21 mouse cellular contexts compared by ENCODE assay signal in genomic region chr5:117194672-117195071, GRCm38 (mm10).
"Had no signal": no experiment of that assay in that cellular context is flagged by ENCODE, and none has a peak within 500 bp of the region (broad histone marks: within the 10 kb centered on the region; RNA-seq: fewer than 3 reads in every experiment).

No protein-coding gene starts in this region.

- DNase-seq: liver; liver, embryonic 13.5 days; liver, postnatal 0 days; midbrain, embryonic 14.5 days; retina, postnatal 1 day; right cerebral cortex, adult 18-20 months; right cerebral cortex, postnatal 14 days; thymus, adult 2 months; thymus, postnatal 25 days; thymus, postnatal 4 days had no signal

- H3K9me3 ChIP-seq: liver, embryonic 15.5 days; lung, embryonic 15.5 days; neural tube, embryonic 13.5 days; neural tube, embryonic 15.5 days; stomach, embryonic 15.5 days had no signal

- H3K27me3 ChIP-seq: liver, embryonic 13.5 days; liver, embryonic 15.5 days; lung, embryonic 15.5 days; midbrain, embryonic 12.5 days; neural tube, embryonic 13.5 days; neural tube, embryonic 15.5 days; stomach, embryonic 15.5 days had no signal

- H3K4me3 ChIP-seq: liver, embryonic 13.5 days; liver, embryonic 15.5 days; lung, embryonic 15.5 days; midbrain, embryonic 10.5 days; midbrain, embryonic 12.5 days; myocyte; neural tube, embryonic 13.5 days; neural tube, embryonic 15.5 days; stomach, embryonic 15.5 days had no signal

- H3K9ac ChIP-seq: liver, embryonic 13.5 days; liver, embryonic 15.5 days; liver, postnatal 0 days; lung, embryonic 15.5 days; midbrain, embryonic 12.5 days; neural tube, embryonic 13.5 days; neural tube, embryonic 15.5 days; stomach, embryonic 15.5 days had no signal

- H3K4me2 ChIP-seq: liver, embryonic 11.5 days; liver, embryonic 13.5 days; liver, embryonic 15.5 days; lung, embryonic 15.5 days; midbrain, embryonic 12.5 days; neural tube, embryonic 13.5 days; neural tube, embryonic 15.5 days; stomach, embryonic 15.5 days had no signal

- ATAC-seq: liver, postnatal 0 days; midbrain, embryonic 16.5 days had no signal

- H3K27ac ChIP-seq: liver, embryonic 13.5 days; liver, embryonic 15.5 days; lung, embryonic 15.5 days; midbrain, embryonic 10.5 days; midbrain, embryonic 12.5 days; neural tube, embryonic 13.5 days; neural tube, embryonic 15.5 days; stomach, embryonic 15.5 days; stomach, postnatal 0 days had no signal

- H3K4me1 ChIP-seq: liver, embryonic 15.5 days; midbrain, embryonic 10.5 days; midbrain, embryonic 12.5 days; neural tube, embryonic 13.5 days; neural tube, embryonic 15.5 days; stomach, embryonic 15.5 days had no signal
